Mouse (Mus musculus) small intestine, adult 2 months (tissue): ENCODE measurements at regions not wholly inside any gene's neighbourhood (a gene's known extent, or its start where the extent isn't known, plus 50 kb on each side); places are given as distances from the start of the nearest gene placed in this dataset.

Source experiments
- H3K27ac ChIP-seq: fragments of 200-500 bp; 2 replicates; pipeline ENCODE4 v1.5.1; 2012; ENCODE audit warnings: low read depth, low read length, control low read depth, inconsistent platforms; ENCODE audit not compliant: insufficient read depth
- H3K27me3 ChIP-seq: fragments of 200-500 bp; 2 replicates; pipeline ENCODE4 v1.6.1; 2012; ENCODE audit warnings: mild to moderate bottlenecking, moderate library complexity, low read length, inconsistent platforms; ENCODE audit not compliant: control insufficient read depth, insufficient read depth
- H3K36me3 ChIP-seq: fragments of 200-500 bp; 2 replicates; pipeline ENCODE4 v1.6.1; 2012; ENCODE audit warnings: mild to moderate bottlenecking, low read length, control low read depth, inconsistent platforms; ENCODE audit not compliant: control insufficient read depth, insufficient read depth
- H3K4me1 ChIP-seq: fragments of 200-500 bp; 2 replicates; pipeline ENCODE4 v1.6.1; 2012; ENCODE audit warnings: low read length, inconsistent platforms, mixed read lengths; ENCODE audit not compliant: control insufficient read depth, insufficient read depth, insufficient read length
- H3K4me3 ChIP-seq: fragments of 200-500 bp; 2 replicates; pipeline ENCODE4 v1.5.1; 2012; ENCODE audit warnings: low read depth, mild to moderate bottlenecking, control low read depth, inconsistent platforms, low read length, moderate library complexity
- CTCF ChIP-seq: fragments of 200-500 bp; IDR thresholded peaks from 2 replicates; pipeline ENCODE4 v1.5.1; 2012; ENCODE audit warnings: low read depth, mild to moderate bottlenecking, control low read depth, inconsistent platforms, low read length, moderate library complexity, mixed read lengths; ENCODE audit not compliant: insufficient replicate concordance, insufficient read length; ENCODE audit errors: extremely low read depth
- POLR2A ChIP-seq: fragments of 200-500 bp; IDR thresholded peaks from 2 replicates; pipeline ENCODE4 v1.6.1; 2012; ENCODE audit warnings: low read depth, mild to moderate bottlenecking, control low read depth, inconsistent platforms, low read length, moderate library complexity
- WGBS: fragments of 180-500 bp; shearing (Covaris S2); methylation state at CpG from one replicate; pipeline ENCODE4 v1.1.7; 2018; 5-methylcytosine and 5-hydroxymethylcytosine counted together

DNA sequence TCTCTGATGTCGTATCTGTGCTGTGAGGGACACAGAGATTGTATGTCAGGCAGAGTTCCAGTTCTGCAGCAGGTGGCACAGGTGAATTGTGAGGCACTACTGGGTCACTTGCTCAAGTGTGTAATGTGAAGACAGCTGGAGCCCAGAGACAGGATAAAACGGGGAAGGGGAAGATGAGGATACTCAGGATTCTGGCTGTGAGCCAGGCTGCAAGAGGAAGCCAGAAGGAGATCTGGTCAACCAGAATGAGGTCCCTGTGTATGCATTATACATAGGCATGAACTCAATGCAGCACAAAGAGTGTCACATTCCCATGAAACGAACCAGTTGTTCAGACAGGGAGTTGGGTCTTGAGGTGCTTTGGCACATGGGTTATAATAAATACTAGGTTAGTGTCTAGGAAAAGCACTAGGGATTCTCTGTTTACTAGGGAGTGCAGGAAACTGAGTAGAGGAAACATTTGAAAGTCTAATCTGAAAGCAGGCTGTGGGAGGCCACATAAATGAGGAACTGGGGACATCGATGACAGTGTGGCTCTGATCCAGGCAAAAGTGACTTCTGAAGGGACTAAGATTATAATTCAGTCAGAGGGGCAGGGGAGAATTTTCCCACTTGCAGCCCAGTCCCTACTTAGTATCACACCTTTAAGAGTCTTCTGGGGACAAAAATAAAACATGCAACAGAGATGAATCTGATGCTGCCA, 109.9 kb upstream of the Rxfp2 start:
- no peak overlapping the region for H3K4me3 ChIP-seq
- 45% methylated on average over 4 of the region's 4 CpGs for WGBS
- no peaks in the 10 kb centered on the region for H3K36me3 ChIP-seq
- H3K4me1 ChIP-seq, result no peaks in the 10 kb centered on the region; the same call in 1 of the 2 replicates
- no peaks in the 10 kb centered on the region for H3K27me3 ChIP-seq
- TF ChIP-seq CTCF (no peak), POLR2A (no peak)
- no peak overlapping the region for H3K27ac ChIP-seq

- H3K27ac ChIP-seq, result no peak overlapping the region
- H3K4me3 ChIP-seq, result no peak overlapping the region
- no peaks in the 10 kb centered on the region for H3K36me3 ChIP-seq
- no peaks in the 10 kb centered on the region; the same call in 1 of the 2 replicates for H3K4me1 ChIP-seq
- TF ChIP-seq POLR2A, result no peak
- TF ChIP-seq CTCF, result no peak
- WGBS, result 64% methylated on average over 13 of the region's 13 CpGs
- H3K27me3 ChIP-seq, result no peaks in the 10 kb centered on the region
These were observed 109.3 kb upstream of the Rxfp2 start for GRCm38 (mm10) chr5:149909108-149909739.

DNA sequence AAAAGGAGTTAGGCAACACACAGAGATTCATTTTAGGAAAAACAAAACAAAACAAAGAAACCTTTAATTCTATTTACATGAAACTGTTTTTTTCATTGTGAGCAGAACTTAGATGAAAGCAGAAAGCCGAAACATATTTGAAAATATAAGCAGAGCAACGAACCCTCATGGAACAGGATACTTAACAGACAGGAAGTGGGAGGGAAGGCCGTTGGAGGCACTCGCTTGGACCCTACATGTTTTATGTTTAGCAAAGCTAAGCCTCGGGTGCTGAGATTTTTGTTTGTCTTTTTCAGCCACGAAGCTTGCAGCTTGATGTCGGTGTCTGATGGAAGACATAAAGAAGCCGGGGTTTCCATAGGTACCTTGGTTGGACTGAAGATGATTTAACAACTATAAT, 108.5 kb upstream of the Rxfp2 start:
- no peak overlapping the region for H3K27ac ChIP-seq
- no peak for TF ChIP-seq CTCF
- no peak for TF ChIP-seq POLR2A
- H3K4me1 ChIP-seq, result no peaks in the 10 kb centered on the region; the same call in 1 of the 2 replicates
- no peaks in the 10 kb centered on the region for H3K27me3 ChIP-seq
- H3K36me3 ChIP-seq, result no peaks in the 10 kb centered on the region
- H3K4me3 ChIP-seq, result no peak overlapping the region
- 61% methylated on average over 8 of the region's 8 CpGs for WGBS

DNA sequence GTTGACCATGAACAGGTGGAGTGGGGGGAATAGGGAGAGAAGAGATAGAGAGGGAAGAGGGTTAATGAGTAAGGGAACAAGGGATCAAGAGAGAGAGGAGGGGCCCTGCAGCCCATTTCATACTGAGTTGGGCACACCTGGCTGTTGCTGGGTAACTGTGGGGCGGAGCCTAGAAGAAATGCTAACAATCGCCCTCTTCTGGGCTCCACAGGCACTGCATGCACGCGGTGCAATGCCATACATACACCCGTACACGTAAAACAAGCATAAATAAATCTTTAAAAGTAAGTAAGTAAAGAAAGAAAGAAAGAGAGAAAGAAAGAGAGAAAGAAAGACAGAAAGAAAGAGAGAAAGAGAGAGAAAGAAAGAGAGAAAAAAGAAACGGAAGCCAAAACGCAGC, 106.5 kb upstream of the Rxfp2 start:
- Histone ChIP-seq H3K36me3 (no peaks in the 10 kb centered on the region), H3K4me3 (no peak overlapping the region), H3K4me1 (no peaks in the 10 kb centered on the region; the same call in 1 of the 2 replicates), H3K27me3 (no peaks in the 10 kb centered on the region), H3K27ac (no peak overlapping the region)
- 85% methylated on average over 8 of the region's 8 CpGs for WGBS
- TF ChIP-seq POLR2A (no peak), CTCF (peak; percentile 13; the same call in 1 of the 2 replicates)

DNA sequence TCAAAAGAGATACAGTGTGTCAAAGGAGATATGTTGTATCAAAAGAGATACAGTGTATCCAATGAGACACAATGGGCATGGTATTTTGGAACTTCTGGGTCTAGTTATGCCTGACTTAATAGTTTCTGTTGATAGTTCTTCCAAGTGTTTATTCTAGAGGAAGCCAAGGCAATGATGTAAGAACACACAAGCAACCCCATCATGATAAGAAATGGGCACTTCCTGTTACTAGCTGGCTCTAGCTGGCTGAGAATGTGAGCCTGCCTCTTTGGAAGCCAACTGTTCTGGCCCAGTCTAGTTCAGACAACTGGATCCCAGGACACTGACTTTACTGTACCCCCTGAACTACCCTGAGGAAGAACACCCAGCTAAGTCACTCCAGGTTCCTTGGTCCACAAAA, 102.7 kb upstream of the Rxfp2 start:
- Histone ChIP-seq H3K27ac (no peak overlapping the region), H3K27me3 (no peaks in the 10 kb centered on the region), H3K36me3 (no peaks in the 10 kb centered on the region), H3K4me3 (no peak overlapping the region), H3K4me1 (no peaks in the 10 kb centered on the region)
- TF ChIP-seq POLR2A (no peak), CTCF (no peak)

DNA sequence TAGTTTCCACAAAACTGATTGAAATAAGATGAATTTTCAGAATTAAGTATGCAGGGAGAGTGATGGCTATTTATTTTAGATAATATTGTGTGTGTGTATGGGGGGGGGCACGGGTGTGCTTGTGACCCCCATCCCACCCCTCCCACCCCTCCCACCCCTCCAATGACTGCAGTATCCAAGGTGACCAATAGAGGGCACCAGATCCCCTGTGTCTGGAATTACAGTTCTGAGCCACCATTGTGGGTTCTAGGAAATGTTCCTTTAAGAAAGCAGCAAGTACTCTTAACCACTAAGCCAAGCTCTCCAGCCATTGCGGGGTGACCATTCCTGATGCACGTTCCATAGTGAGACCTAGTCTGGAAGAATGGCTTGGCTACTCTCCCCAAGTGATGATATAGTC, 101.1 kb upstream of the Rxfp2 start:
- no peaks in the 10 kb centered on the region for H3K36me3 ChIP-seq
- H3K27ac ChIP-seq, result no peak overlapping the region
- H3K4me3 ChIP-seq, result no peak overlapping the region
- no peaks in the 10 kb centered on the region for H3K27me3 ChIP-seq
- no peaks in the 10 kb centered on the region for H3K4me1 ChIP-seq
- TF ChIP-seq POLR2A (no peak), CTCF (peak; percentile 50; the same call in 1 of the 2 replicates)
- WGBS, result 34% methylated on average over 3 of the region's 3 CpGs

DNA sequence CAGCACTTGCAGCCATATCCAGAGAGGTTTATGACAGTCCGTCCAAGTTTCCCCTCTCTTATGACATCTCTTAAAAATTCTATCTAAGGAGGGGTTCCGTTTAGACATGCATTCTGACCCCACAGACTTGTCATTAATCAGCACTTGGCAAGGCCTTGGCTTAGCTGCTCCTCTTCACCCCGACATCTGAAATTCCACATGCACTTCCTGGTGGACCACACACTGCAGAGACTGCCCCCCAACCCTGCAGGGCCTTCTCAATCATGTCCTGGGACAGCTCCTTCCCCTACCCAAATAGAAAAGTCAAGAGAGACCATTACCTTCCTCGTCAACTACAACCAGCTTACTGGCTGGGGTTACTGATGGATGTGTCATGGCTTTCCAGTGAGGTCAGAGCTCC, 99.4 kb upstream of the Rxfp2 start:
- H3K27ac ChIP-seq, result no peak overlapping the region
- TF ChIP-seq CTCF (no peak), POLR2A (no peak)
- H3K4me1 ChIP-seq, result no peaks in the 10 kb centered on the region
- no peak overlapping the region for H3K4me3 ChIP-seq
- no peaks in the 10 kb centered on the region for H3K27me3 ChIP-seq
- no peaks in the 10 kb centered on the region for H3K36me3 ChIP-seq
- 60% methylated on average over 4 of the region's 4 CpGs for WGBS
